Mouse (Mus musculus): ENCODE data around the gene Mrps23.

Gene Mrps23

DNA sequence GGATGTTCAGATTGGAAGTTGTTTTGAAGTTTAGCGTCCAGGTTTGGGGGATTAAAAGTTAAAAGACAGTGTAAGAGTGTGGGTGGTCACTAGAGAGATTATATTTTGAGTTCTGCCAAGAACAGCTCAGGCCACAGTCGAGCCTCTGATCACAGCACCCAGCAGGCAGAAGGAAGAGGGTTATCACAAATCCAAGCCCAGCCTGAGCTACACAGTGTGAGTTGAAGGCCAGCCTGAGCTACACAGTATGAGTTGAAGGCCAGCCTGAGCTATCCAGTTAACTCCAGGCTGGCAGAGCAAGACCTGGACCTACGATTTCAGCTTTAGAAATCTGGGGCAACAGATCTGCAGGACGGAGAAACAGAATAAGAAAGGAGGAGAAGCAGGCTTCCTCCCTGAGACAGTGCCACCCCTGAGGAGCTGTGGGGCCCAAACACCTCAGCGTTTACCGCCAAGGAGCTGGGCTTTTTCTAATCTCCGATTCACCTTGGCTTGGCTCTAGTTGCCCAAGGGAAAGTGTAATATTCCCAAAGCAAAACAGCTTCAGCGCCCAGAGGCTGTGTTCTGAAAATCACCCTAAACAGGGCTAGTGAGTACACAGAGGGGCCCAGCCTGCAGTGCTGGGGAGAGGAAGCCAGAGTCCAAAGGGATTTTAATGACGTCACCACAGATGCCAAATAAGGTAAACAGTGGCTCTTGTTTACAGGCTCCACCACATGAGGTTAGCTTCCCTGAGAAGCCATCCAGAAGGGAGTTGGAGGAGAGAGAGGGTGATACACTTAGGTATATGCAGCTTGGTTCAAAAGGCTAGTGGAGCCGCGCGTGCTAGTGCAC lies 37.5 kb downstream of the Mrps23 start:
- in situ Hi-C loops (cut with MboI, MseI) = no loop called here

- in situ Hi-C loops (cut with MboI, MseI) = no loop called here
These were observed 41.5 kb downstream of the Mrps23 start for GRCm38 (mm10) chr11:88245581-88246170.

GRCm38 (mm10) chr11:88248636-88249035 lies 44.4 kb downstream of the Mrps23 start:
- in situ Hi-C loops (cut with MboI, MseI) = no loop called here

DNA sequence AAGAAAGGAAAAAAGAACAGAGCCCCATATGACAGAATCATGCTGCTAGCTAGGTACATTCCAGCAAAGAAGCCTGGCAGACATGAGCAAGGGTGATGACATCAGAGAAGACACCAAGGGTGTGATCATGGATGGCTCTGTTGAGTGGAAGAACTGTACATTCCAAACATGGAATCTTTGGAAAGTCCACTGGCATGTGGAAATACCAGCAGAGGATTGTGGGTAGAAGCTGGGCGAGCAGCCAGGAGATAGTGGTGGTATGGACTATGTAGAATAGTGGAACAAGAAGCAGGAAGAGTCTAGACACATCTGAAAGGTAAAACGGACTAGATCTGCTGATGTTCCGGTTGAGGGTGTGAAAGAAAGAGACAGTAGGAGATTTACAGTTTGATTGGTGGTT lies 46.4 kb downstream of the Mrps23 start:
- in situ Hi-C loops (cut with MboI, MseI) = no loop called here

- in situ Hi-C loops (cut with MboI, MseI) = no loop called here
These were observed 47.1 kb downstream of the Mrps23 start for GRCm38 (mm10) chr11:88251295-88251694.

- in situ Hi-C loops (cut with MboI, MseI) = no loop called here
These were observed 48.0 kb downstream of the Mrps23 start for GRCm38 (mm10) chr11:88251972-88252766.

GRCm38 (mm10) chr11:88252767-88253513 lies 48.8 kb downstream of the Mrps23 start:
- in situ Hi-C loops (cut with MboI, MseI) = no loop called here

DNA sequence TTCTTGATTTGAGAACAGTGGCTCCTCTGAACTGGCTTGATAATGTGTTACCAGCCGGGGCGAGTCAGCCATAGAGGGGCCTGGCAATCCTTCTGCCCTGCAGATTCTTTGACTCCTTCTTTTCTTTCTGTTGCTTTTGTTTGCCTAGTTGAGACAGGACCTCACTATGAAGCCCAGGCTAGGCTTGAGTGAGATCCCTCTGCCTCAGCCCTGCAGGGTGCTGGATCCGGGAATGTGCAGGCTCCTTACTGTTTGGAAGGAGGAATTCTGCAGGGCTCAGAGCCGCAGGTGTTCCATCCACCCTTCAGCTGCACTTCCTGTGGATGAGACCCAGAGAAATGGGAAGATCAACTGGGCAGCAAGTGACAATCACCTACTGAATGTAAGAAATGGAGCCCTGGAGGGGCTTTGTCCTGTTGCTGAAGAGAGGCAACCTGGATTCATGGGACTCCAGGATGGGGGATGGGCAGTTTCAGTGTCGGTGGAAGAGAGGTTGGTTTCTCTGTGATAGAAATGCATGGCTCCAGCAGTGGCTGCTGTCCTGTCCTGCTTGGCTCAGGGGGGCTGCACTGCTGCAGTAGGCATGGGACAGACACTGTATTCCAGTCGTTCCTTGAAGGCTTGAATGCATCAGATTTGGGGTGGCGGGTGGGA lies 49.5 kb downstream of the Mrps23 start:
- in situ Hi-C loops (cut with MboI, MseI) = no loop called here

GRCm38 (mm10) chr11:88257700-88258099 lies 53.5 kb downstream of the Mrps23 start:
- in situ Hi-C loops (cut with MboI, MseI) = loop anchor here in 1 of 2 experiments (5.0 kb wide), 1 partner anchor 575 kb away; no protein-coding TSS in a partner anchor

DNA sequence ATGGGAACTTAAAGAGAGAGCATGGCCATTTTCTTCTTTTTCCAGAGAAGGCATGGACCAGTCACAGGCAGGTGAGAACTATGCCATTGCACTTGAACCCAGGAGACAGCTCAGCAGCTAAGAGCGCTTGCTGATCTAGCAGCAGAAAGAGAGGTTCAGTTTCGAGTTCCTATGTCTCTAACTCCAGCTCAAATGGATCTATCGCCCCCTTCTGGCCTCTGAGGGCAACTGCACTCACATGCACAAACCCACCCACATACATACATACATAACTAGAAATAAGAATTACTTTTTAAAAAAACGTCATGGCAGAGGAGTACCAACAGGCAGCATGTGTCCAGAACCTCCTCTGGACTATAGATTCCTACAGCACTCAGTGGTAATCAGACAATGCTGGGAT lies 54.0 kb downstream of the Mrps23 start:
- in situ Hi-C loops (cut with MboI, MseI) = loop anchor here in 1 of 2 experiments (5.0 kb wide), 1 partner anchor 574 kb away; no protein-coding TSS in a partner anchor

GRCm38 (mm10) chr11:88260463-88260862 lies 56.3 kb downstream of the Mrps23 start:
- in situ Hi-C loops (cut with MboI, MseI) = loop anchor here in 1 of 2 experiments (5.0 kb wide), 2 partner anchors 43 to 557 kb away; no protein-coding TSS in a partner anchor
